Mouse (Mus musculus): ENCODE results near the gene Ficd.

Ficd gene

GRCm38 (mm10) chr5:113735345-113736112 lies at the start of gene Ficd:
TSS of gene Ficd (plus strand) at chr5:113735803.
- DNase-seq: peak; percentile 93 to 96

GRCm38 (mm10) chr5:113687514-113687913 lies 48.1 kb upstream of the Ficd start:
- DNase-seq: no peak

DNA sequence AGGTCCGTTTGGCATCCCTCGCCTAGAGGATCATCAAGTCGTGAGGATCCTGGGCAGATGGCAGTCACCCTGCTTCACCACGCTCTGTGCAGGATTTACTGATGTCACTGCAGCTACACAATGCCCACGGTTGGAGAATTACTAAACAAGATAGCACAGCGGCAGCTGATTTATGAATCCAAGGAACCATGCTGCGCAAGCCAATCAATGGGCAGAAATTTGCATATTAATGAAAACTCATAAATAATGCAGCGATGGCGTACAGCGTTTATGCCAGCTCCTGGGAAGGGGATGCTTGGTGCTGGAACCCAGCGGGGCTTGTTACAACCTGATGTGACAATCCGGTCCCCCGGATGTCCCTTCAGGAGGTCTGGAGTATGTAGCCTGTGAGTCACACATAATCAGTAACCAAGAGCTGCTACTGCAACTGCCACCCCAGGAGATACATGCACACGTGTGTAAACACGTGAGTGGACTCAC lies 45.5 kb upstream of the Ficd start:
- peak; percentile 60 to 66 for DNase-seq

GRCm38 (mm10) chr5:113690866-113691265 lies 44.7 kb upstream of the Ficd start:
- no peak for DNase-seq

GRCm38 (mm10) chr5:113693196-113693755 lies 42.3 kb upstream of the Ficd start:
- no peak for DNase-seq

GRCm38 (mm10) chr5:113694000-113694399 lies 41.6 kb upstream of the Ficd start:
- no peak for DNase-seq

GRCm38 (mm10) chr5:113694415-113694814 lies 41.2 kb upstream of the Ficd start:
- no peak for DNase-seq

DNA sequence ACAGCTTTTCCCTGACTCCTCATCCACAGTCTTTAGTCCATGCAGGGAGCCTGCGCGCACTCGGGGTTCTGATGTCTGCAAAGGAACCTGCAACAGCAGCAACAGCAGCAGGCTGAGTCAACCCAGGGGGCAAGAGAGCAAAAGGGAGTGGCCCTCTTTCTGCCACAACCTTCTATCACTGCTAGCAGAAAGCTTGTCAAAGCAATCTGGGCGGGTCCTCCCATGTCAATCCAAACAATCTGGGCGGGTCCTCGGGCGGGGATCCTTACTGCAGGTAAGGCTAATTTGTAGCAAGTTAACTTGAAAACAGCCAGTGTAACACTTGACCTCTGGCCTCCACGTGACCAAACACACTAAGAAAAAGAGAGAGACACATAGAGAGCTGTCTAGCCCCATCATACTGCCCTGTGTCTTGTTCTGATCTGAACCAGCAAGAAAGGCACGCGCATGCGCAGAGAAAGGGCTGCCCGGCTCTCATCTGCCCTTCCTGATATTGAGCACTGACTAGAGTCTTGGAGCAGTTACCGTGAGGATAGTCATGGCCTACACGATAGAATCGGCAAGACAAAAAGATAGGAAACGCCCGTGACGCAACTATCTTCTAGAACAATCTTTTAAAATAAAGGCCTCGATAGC lies 35.1 kb upstream of the Ficd start:
- DNase-seq: no peak

DNA sequence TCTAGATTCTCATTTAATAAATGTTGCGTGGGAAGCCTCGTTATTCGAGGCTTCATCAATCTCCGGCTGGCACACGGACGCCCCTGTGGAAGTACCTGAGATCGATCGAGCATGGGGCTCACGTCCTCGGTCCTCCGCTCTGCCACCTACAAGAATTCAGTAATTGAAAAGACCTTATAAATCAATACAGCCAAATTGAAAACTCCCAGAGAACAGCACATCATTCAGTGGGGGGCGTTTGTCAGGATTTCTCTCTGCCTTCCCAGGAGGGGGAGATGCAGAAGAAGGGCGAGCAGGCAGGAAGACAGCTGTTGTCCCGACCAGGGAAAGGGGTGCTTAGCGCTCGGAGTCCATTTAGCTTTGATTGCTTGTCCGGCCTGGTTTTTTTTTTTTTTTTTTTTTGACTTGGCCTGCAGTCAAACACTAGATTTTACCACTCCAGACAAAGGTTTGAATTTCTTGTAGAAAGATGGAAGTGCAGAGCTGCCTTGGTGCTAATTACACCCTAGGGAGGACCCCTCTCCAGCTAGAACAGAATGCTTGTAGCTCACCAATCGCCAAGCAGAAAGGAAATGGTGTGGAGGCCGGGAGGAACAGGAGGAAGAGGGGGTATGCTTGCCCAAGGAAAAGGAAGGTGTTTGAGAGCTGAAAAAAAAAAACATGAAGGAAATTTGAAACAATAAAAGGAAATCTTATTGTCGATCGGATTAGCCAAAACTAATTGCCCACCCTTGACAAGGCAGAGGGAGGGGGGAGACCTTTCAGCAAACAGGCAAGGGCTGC lies 31.6 kb upstream of the Ficd start:
- no peak for DNase-seq

GRCm38 (mm10) chr5:113712861-113713260 lies 22.7 kb upstream of the Ficd start:
- no peak for DNase-seq

GRCm38 (mm10) chr5:113716581-113717388 lies 18.8 kb upstream of the Ficd start:
- DNase-seq: peak; percentile 47 to 50

GRCm38 (mm10) chr5:113719221-113719661 lies 16.4 kb upstream of the Ficd start:
- DNase-seq: peak; percentile 76 to 78

- DNase-seq: peak; percentile 71 to 80
Measured at GRCm38 (mm10) chr5:113722224-113723013, 13.2 kb upstream of the Ficd start.

DNA sequence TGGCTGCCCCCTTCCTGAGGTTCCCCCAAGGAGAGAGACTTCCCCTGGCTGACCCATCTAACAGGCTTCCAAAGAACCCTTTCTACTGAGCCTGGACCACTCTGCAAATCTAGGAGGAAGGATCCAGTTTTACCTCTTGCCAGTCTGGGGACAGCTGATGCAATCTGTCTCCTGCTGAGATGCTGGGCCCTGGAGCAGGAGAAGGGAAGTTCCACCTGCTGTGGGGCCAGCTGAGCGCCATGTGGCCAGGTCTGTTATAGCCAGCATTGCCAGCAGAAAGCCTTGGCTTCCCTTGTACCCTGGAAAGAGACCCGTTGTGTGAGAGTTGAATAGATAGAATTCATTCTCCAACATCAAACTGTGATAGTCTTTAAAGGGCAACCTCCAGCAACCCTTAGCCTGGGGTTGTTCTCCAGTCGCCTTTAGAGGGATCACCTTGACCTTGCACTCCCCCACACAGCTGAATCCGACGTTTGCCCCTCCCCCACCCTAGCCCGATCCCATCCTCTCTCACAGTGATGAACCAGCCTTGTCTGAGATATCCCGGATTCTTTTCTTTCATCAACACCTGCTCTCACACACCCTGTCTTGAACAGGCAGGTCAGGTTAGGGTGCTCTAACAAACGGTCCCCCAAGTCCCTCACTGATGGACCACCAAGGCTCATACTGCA lies 11.9 kb upstream of the Ficd start:
- peak; percentile 99 to 100 for DNase-seq

DNA sequence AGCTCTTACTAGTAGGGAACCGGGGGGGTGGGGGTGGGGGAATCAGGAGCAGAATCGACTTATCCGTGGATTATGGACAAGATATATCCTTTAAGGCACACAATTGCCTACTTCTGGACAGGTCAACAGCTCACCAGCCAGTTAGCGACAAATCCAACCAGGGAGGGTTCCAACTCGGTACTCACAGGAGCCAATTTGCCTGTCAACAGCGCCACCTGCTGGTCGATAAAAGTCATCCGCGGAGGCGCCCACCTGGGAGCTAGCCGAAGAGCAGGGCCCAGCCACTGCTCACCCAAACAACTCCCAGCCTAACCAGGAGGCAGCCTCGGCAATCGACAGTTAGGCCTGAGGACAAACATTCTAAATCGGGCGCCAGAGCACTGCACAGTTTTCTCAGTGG lies 11.2 kb upstream of the Ficd start, which contains the start of gene 1700069L16Rik:
1700069L16Rik (minus strand) TSS at position 327 of the 400 bp plus-strand sequence.
- DNase-seq: peak; percentile 96 to 97

DNA sequence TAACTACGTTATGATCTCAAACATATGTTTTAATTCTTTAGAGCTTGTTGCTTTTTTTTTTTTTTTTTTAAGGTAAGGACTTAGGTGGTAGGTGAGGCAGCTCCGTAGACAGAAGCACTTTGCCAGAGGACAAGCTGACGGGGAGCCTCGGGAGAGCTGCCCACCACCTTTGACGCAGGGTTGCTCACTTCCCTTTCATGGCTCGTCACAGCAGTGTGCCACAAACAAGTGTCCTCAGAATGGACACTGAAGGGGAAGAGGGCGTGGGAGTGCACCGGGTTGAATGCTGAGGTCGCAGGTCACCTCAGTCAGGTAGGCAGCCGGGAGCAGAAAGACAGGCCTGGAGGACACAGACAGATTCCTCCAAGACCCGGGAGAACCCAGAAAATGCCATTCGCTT lies 10.2 kb upstream of the Ficd start:
- peak; percentile 36 to 42 for DNase-seq

DNA sequence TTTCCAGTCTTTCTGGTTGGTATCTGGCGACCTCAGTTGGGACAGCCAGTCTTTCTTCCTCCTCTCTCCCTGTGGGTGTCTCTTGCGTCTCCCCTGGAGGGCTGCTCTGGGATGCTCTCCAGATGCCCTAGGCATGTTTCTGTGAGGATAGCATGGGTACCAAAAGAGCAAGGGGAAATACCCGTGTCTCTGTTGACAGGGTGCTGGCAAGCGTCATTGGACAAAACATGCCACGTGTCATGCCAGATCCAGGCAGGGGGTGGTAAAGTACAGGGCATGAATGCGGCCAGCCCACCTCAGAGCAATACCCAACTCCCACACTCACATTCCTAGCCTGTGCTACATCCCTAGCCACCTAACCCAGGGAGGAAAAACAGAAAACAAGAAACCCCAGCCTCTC lies 9.0 kb upstream of the Ficd start:
- DNase-seq: peak; percentile 74 to 79

GRCm38 (mm10) chr5:113727238-113727637 lies 8.4 kb upstream of the Ficd start:
- peak; percentile 84 to 86 for DNase-seq

DNA sequence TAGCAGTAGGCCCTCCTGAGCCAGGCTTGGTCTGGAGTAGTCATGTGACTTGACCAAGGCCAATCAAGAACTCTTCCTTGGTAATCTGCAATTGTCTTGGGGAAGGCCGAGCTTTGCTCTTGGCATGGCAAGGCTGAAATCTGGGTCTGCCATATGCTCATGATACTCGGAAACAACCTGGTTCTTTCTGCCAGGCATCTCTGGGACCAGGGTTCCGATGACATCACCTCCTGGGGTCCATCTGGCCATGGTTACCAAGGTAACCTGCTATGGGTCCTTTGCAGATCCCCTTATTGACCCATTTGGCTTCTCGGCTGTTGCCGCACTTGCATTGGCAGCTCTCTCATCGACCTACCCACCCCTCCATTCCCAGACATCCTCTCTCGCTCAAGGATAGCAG lies 7.6 kb upstream of the Ficd start:
- DNase-seq: peak; percentile 93 to 94

DNA sequence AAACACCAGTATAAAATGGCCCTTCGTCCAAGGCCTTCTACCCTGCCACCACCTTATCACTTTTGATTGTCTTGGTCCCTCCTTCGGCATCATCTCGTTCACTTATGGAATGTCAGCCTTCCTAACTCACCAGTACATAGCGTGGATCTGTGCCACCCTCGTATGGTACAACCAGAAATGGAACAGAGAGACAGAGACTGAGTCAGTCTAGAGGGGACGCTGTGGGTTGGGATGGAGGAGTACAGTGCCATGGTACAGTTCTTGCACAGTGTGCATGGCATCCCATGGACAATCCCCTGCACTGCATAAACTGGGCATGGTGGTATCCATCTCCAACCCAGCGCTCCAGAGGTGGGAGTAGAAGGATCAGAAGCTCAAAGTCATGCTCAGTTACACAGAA lies 6.9 kb upstream of the Ficd start:
- DNase-seq: peak in 1 of 2 experiments; percentile 47
